Mouse (Mus musculus) macrophage (primary cell): ENCODE measurements at regions not wholly inside any gene's neighbourhood (a gene's known extent, or its start where the extent isn't known, plus 50 kb on each side); places are given as distances from the start of the nearest gene placed in this dataset.

ENCODE experiments used
- H3K27ac ChIP-seq: fragments of 350-480 bp; formaldehyde crosslinking; 2 replicates; pipeline ENCODE4 v1.9.0; 2021
- H3K36me3 ChIP-seq: fragments of 350-480 bp; formaldehyde crosslinking; 2 replicates; pipeline ENCODE4 v1.9.0; 2021; ENCODE audit errors: inconsistent target
- H3K4me3 ChIP-seq: fragments of 350-480 bp; formaldehyde crosslinking; 2 replicates; pipeline ENCODE4 v1.9.0; 2021; ENCODE audit errors: inconsistent target
- H3K79me2 ChIP-seq: fragments of 350-480 bp; formaldehyde crosslinking; 2 replicates; pipeline ENCODE4 v1.9.0; 2021; ENCODE audit errors: inconsistent target
- WGBS: methylation state at CpG from one replicate; pipeline ENCODE4 v1.1.7; 2026; ENCODE audit warnings: inconsistent platforms; ENCODE audit not compliant: missing documents; 5-methylcytosine and 5-hydroxymethylcytosine counted together

DNA sequence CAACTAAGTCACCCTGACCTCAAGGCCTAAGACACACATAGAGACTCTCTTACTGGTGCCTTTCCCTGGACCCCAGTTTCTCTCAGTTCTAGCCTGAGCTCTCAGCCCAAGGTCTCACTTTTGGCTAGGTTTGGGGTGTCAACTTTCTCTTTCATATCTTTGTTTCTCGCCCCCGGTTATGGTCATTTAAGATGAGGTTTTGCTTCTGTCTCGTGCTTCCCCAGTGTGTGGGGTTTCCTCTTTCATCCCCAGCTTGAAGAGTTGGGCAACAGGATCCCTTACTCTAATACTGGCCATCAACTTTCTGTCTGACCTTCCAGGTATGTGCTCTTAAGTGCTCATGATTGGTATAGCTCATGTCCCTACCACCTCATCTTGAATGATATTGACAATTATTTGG lies 67.5 kb downstream of the Lmo4 start:
- H3K79me2 ChIP-seq: no peaks in the 10 kb centered on the region
- no peak overlapping the region for H3K4me3 ChIP-seq
- no peaks in the 10 kb centered on the region for H3K36me3 ChIP-seq
- 33% methylated on average over 3 of the region's 3 CpGs for WGBS
- no peak overlapping the region for H3K27ac ChIP-seq

DNA sequence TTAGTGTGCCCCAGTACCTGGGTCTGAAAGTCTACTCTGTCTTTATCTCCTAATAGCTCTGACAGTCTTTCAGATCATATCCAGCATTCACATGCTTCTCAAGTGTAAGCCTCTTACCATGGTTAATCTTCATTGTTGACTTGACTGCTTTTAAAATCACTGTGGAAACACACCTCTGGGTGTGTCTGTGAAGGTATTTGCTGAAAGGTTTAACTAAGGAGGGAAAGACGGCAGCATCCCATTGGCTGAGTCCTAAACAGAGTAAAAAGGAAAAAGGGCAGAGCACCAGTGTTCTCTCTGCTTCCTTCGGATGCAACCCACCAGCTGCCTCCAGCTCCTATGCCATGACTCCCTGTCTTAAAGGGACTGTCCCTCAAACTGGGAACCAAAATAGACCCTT lies 68.6 kb downstream of the Lmo4 start:
- H3K79me2 ChIP-seq: no peaks in the 10 kb centered on the region
- 90% methylated on average over 2 of the region's 2 CpGs for WGBS
- H3K36me3 ChIP-seq: no peaks in the 10 kb centered on the region
- H3K4me3 ChIP-seq: no peak overlapping the region
- H3K27ac ChIP-seq: no peak overlapping the region

DNA sequence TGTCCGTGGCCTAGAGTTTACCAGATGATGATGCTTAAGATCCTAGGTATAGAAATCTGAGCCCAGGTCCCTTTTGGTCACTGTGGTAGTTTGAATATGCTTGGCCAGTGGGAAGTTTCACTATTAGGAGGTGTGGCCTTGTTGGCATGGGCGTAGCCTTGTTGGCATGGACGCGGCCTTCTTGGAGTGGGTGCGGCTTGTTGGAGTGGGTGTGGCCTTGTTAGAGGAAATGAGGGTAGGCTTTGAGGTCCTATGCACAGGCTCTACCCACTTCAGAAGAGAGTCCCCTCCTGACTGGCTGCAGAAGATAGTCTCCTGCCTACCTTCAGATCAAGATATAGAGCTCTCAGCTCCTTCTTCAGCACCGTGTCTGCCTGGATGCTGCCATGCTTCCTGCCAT lies 69.4 kb downstream of the Lmo4 start:
- H3K27ac ChIP-seq: no peak overlapping the region
- no peaks in the 10 kb centered on the region for H3K79me2 ChIP-seq
- H3K36me3 ChIP-seq: no peaks in the 10 kb centered on the region
- 87% methylated on average over 6 of the region's 6 CpGs for WGBS
- H3K4me3 ChIP-seq: no peak overlapping the region

DNA sequence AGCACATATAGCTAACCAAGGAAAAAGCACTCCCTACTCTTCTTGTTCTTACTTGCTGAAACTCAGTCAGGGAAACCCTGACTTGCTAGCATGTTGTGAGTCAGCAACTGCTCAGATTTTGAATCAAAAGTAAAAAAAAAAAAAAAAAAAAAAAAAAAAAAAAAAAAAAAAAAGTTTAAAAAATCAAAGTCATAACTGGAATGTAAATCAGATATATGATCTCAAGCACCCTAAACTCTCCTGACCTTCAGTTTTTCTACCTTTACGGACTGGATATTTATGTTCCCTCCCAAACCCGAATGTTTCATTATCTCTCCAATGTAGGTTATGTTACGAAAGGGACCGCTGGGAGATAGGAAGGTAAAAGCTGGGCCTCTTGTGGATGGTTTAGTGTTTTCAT lies 77.0 kb downstream of the Lmo4 start:
- Histone ChIP-seq H3K4me3 (no peak overlapping the region), H3K79me2 (no peaks in the 10 kb centered on the region), H3K27ac (no peak overlapping the region), H3K36me3 (no peaks in the 10 kb centered on the region)
- 96% methylated on average over 4 of the region's 4 CpGs for WGBS

DNA sequence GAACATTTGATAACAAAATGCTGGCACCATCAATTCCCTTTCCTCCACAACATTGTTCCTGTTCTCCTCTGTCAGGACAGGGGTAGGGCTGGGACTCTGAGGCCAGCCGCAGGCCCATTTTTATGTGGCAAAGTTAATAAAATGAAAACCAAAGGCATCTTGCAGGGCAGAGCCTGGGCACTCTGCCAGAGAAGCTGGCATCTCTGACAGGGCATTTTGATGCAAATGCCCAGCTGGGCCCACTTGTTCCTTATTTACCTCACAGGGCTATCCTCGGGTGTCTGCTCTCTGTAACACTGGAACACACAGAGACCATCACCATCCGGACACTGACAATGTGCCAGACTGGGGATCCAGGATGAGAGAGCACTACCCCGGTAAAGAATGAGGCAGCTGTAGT lies 80.7 kb downstream of the Lmo4 start:
- WGBS: 67% methylated on average over 4 of the region's 4 CpGs
- H3K36me3 ChIP-seq: no peaks in the 10 kb centered on the region
- H3K27ac ChIP-seq: no peak overlapping the region
- no peak overlapping the region for H3K4me3 ChIP-seq
- H3K79me2 ChIP-seq: no peaks in the 10 kb centered on the region

DNA sequence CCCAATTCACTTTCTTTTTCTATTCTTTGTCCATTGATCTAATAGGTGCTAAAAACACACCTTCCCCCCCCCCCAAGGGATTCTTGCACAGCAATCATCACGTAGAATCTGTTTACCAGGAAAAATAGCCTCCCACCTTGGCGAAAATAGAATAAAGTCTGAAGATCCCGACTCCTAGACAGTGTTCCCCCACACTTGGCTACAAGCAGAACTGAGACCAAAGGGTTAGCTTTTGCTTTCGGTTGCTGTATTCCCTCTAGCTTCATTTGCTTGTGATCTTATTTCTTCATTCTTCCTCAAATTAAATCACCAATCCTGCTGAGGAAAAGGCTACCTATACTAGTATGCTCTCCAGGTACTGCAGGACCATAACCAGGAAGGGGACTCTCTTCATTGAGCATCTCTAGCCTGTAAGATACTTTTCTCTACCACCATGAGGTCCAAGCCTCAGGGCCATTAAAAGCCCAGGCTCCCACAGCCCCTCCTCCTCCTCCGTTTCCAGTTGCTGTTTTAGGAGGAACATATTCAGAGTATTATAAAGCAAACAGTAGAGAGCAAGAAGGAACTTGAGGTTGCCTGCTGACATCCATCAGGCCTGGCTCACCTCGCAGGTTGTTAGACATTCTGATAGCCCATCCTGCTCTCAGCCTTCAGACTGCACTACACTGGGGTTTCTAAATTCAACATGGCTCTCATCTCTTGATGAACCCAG lies 81.5 kb downstream of the Lmo4 start:
- 46% methylated on average over 6 of the region's 6 CpGs for WGBS
- Histone ChIP-seq H3K27ac (no peak overlapping the region), H3K36me3 (no peaks in the 10 kb centered on the region), H3K79me2 (no peaks in the 10 kb centered on the region), H3K4me3 (no peak overlapping the region)

DNA sequence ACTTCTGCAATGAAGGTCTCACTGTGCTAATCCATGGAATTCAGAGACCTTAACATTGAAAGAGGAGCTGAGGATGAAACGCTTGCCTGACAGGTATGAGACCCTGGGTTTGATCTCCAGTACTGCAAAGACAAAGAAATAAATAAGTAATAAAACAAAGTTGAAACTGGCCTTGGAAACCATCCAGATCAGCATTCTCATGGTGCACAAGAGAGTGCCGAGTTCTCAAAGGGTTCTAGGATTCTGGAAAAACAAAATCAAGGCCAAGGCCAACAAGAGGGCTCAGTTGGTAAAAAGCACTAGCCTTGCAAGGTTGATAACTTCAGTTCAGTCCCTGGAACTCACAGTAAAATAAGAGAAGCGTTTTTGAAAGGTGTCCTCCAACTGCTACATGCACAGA lies 85.9 kb downstream of the Lmo4 start:
- Histone ChIP-seq H3K4me3 (no peak overlapping the region), H3K79me2 (no peaks in the 10 kb centered on the region), H3K27ac (no peak overlapping the region), H3K36me3 (no peaks in the 10 kb centered on the region)
- WGBS: 93% methylated on average over 3 of the region's 3 CpGs

DNA sequence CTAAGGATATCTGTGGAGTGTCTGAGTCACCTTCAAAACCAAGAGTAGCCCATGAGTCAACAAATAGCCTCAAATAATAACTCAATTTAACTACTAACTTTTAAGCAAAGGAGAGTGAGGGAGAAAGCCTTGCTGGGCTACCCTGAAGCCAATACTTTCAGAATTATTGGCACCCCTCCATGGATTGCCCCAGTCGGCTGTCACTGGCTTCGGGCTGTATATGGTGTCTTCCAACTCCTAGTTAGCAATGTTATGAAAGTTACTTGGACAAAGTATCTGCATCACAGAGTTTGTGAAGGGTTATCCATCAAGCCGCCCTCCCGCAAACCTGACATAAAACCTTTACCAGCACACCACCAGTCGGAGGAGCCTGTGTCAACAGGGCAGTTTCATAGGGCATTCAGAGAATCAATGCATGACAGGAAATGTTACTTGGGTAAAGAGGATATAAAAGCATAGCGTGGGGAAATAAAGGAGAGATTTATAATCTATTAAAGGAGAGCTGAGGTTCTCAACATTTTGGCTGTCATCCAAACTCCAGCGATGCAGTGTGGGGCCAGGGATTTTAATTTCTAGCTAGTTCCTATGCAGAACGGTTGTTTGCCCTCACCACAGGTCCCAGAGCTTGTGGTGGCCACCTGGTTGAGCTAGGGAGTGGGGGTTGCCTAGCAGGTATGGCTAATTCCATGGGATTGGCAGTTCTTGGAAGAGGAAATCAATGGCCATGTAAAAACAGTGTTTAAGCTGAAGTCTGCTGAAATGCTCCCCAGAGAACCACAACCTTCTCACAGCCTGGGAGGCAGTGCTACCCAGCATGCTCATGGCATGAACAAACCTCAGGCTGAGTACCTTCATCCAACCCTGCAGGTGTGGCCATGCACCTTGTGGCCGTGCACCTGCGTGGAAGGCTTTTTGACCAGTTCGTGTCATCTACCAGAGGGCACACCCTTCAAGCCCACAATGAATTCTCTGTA lies 91.1 kb downstream of the Lmo4 start:
- Histone ChIP-seq H3K79me2 (no peaks in the 10 kb centered on the region), H3K36me3 (no peaks in the 10 kb centered on the region), H3K4me3 (no peak overlapping the region), H3K27ac (no peak overlapping the region)
- WGBS: 87% methylated on average over 11 of the region's 11 CpGs

DNA sequence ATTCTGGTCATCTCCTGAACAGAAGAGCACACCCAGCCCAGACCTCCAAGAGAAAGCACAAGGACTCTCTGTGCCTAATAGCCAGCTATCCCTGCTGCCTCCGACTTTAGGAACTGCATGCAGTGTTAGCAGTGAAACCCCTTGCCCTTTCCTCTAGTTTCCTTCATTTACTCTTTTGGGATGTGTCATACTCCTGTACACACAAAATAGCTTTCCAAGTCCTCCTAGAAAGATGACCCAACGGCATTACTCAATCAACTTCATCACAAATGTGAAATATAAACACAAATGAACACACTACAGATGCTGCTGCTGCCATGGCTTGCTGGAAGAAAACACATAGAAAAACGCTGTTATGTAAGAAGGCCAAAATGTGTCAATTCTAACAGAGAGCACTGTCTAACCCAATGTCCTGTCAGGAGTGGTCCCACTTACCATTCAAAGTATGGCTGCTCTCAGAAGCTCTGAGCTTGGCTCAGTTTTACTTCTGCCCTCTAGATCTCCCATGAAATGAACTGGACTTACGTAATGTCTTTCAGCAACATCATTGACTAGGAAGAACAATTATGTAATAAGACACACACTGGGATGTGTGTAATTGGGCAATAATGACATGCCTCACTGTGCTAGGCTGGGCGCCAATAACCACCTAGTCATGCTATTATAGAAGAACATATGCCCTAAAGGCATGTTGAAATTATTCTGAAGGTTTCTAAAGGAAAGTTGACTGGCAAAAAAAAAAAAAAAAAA lies 94.5 kb downstream of the Lmo4 start:
- H3K27ac ChIP-seq: no peak overlapping the region
- WGBS: 59% methylated on average over 5 of the region's 5 CpGs
- H3K36me3 ChIP-seq: no peaks in the 10 kb centered on the region
- no peak overlapping the region for H3K4me3 ChIP-seq
- H3K79me2 ChIP-seq: no peaks in the 10 kb centered on the region

DNA sequence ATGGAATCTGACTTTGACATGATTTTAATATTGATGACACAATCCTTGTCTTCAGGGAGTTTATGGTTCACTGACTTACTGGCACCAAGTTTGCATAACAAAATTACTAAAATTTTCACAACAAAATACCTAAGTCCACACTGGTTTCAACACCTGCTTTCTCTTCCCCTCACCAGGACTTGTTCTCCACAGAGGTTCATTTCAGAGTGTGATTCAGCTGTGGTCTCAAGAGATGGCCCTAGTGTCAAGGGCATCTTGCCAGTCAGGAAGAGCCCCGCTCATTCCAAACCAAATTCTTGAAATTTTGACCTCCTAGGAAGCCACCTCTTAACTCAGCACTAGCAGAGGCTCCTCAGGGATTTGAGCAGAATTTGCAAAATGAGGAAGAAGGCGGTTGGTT lies 95.3 kb downstream of the Lmo4 start:
- H3K36me3 ChIP-seq: no peaks in the 10 kb centered on the region
- no peak overlapping the region for H3K27ac ChIP-seq
- WGBS: 40% methylated on average over 2 of the region's 2 CpGs
- H3K79me2 ChIP-seq: no peaks in the 10 kb centered on the region
- H3K4me3 ChIP-seq: no peak overlapping the region

DNA sequence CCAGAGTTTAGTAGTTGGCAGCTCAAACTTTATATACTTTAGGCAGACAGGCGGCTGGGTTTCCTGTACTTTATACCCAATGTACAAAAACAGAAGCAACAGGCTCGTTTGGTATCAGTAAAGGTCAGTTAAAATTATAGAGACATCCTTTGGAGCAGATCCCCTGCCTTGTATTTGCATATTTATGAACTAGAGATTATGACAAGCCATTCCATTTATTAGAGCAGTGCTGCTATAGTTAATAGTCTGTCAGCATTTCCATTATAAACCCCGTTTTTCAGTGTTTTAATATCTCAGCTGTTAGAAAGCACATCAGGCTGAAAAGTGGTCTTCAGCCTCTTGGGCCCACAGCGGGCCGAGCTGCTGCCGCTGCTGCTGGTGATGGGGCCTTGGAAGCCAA lies 96.7 kb downstream of the Lmo4 start:
- no peak overlapping the region for H3K27ac ChIP-seq
- H3K79me2 ChIP-seq: no peaks in the 10 kb centered on the region
- WGBS: 91% methylated on average over 6 of the region's 6 CpGs
- H3K4me3 ChIP-seq: no peak overlapping the region
- H3K36me3 ChIP-seq: no peaks in the 10 kb centered on the region

DNA sequence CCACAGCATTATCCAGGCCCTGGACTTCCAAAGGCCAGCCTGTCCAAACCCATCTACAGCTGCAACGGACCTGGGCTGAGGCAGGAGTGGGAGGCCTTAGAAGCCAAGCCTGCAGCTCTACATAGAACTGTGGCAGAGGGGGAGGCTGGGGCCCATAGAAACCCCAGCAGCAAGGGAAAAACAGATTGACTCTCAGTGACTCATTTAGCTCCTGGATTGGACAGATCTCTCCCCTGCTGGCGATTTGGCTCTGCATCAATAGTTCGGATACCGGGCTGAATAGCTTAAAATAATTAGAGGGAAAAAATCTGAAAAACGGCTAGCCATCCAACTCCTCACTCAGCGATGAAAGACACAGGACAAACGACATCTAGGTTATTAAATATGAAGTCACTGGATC lies 97.4 kb downstream of the Lmo4 start:
- Histone ChIP-seq H3K27ac (no peak overlapping the region), H3K4me3 (no peak overlapping the region), H3K36me3 (no peaks in the 10 kb centered on the region), H3K79me2 (no peaks in the 10 kb centered on the region)
- WGBS: 95% methylated on average over 7 of the region's 7 CpGs

DNA sequence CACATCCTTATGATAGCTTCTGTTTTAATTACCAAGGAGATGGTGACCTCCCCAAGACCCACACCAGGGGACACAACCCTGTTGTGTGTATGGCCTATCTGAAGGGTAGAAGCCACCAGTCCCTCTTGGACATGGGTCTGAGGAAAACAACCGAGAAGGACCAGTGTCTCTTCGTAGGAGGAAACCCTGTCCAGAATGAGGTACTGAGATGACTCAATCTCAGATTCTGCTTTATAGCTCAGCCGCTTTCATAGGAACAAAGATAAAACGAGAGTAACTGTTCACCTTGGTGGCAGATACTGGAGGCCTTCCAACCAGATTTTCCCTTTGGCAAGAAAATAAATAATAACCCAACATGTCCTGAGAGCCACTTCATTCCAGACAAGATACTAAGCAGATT lies 100.7 kb downstream of the Lmo4 start:
- 89% methylated on average over 4 of the region's 4 CpGs for WGBS
- Histone ChIP-seq H3K79me2 (no peaks in the 10 kb centered on the region), H3K27ac (no peak overlapping the region), H3K36me3 (no peaks in the 10 kb centered on the region), H3K4me3 (no peak overlapping the region)

DNA sequence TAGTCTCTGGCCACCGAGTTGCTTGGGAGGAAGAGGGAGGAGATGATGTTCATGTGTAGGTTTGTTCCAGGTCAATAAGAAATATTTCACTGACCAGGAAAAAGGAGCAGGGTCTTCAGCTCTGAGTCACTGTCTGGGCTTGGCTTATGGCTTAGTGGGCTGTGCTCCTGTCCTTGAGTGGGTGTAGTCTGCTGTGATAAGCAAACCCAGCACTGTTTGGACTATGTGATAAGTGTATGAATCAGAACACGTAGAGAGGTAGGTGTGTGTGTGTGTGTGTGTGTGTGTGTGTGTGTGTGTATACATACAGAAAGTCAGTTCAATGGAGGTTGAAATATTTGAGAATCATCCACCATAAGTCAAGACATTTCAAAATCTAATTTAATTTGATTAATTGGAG lies 105.6 kb downstream of the Lmo4 start:
- Histone ChIP-seq H3K79me2 (no peaks in the 10 kb centered on the region), H3K4me3 (no peak overlapping the region), H3K36me3 (no peaks in the 10 kb centered on the region), H3K27ac (no peak overlapping the region)
- 100% methylated on average over 2 of the region's 2 CpGs for WGBS

DNA sequence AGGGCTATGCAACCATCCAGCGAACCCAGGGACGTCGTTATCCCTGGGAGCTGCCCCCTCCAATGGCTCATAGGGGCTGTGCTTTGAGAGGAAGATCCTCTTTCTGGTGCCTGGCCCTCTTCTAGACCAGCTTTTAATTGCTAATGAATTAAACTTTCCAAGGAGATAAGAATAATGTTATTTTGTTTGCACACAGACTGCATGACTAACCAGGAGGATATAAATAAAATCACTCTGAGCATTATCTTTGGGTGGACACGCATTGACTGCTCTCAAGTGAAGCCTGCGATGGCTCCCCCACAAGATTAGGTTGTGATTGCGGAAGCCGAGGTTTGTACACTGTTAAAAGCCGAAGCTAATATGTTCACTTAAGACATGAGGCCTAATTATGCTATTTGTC lies 106.3 kb downstream of the Lmo4 start:
- no peak overlapping the region for H3K4me3 ChIP-seq
- H3K36me3 ChIP-seq: no peaks in the 10 kb centered on the region
- no peaks in the 10 kb centered on the region for H3K79me2 ChIP-seq
- 77% methylated on average over 8 of the region's 8 CpGs for WGBS
- no peak overlapping the region for H3K27ac ChIP-seq
